Mouse (Mus musculus): ENCODE measurements at regions not wholly inside any gene's neighbourhood (a gene's known extent, or its start where the extent isn't known, plus 50 kb on each side); places are given as distances from the start of the nearest gene placed in this dataset.

- no peak for DNase-seq (ENCODE audit: low read depth, low spot score)
These were observed 80.4 kb upstream of the Pmfbp1 start for GRCm38 (mm10) chr8:109413386-109413785.

- no peak for DNase-seq (ENCODE audit: low read depth, low spot score)
These were observed 78.5 kb upstream of the Pmfbp1 start for GRCm38 (mm10) chr8:109415315-109415714.

- DNase-seq (ENCODE audit: low read depth, low spot score), result no peak
These were observed 77.9 kb upstream of the Pmfbp1 start for GRCm38 (mm10) chr8:109415906-109416305.

GRCm38 (mm10) chr8:109416327-109417100, 77.3 kb upstream of the Pmfbp1 start:
- no peak for DNase-seq (ENCODE audit: low read depth, low spot score)

- DNase-seq (ENCODE audit: low read depth, low spot score), result no peak
These were observed 76.6 kb upstream of the Pmfbp1 start for GRCm38 (mm10) chr8:109417222-109417621.

- DNase-seq (ENCODE audit: low read depth, low spot score), result no peak
These were observed 75.9 kb upstream of the Pmfbp1 start for GRCm38 (mm10) chr8:109417971-109418370.

GRCm38 (mm10) chr8:109419029-109419596, 74.7 kb upstream of the Pmfbp1 start:
- DNase-seq (ENCODE audit: low read depth, low spot score), result no peak

GRCm38 (mm10) chr8:109424004-109424403, 69.8 kb upstream of the Pmfbp1 start:
- DNase-seq (ENCODE audit: low read depth, low spot score), result no peak

- no peak for DNase-seq (ENCODE audit: low read depth, low spot score)
These were observed 65.3 kb upstream of the Pmfbp1 start for GRCm38 (mm10) chr8:109428551-109428950.

- no peak for DNase-seq (ENCODE audit: low read depth, low spot score)
These were observed 59.3 kb upstream of the Pmfbp1 start for GRCm38 (mm10) chr8:109434538-109434937.

GRCm38 (mm10) chr8:109436056-109436455, 57.8 kb upstream of the Pmfbp1 start:
- no peak for DNase-seq (ENCODE audit: low read depth, low spot score)

- DNase-seq (ENCODE audit: low read depth, low spot score), result no peak
These were observed 56.8 kb upstream of the Pmfbp1 start for GRCm38 (mm10) chr8:109436830-109437567.

GRCm38 (mm10) chr8:109438531-109438930, 55.3 kb upstream of the Pmfbp1 start:
- DNase-seq (ENCODE audit: low read depth, low spot score), result no peak

Data from WW6 (cell line).